Mouse (Mus musculus) kidney, adult 2 months (tissue): ENCODE results near the gene Litaf.

Experiments
- CTCF ChIP-seq: fragments of 200-500 bp; conservative IDR thresholded peaks from 2 replicates; pipeline ENCODE4 v1.5.1; 2011; ENCODE audit warnings: low read depth, mild to moderate bottlenecking, control low read depth, low read length, moderate library complexity, mixed read lengths; ENCODE audit not compliant: insufficient read depth, insufficient read length
- POLR2A ChIP-seq: fragments of 200-500 bp; IDR thresholded peaks from one replicate; pipeline ENCODE4 v1.6.1; 2011; ENCODE audit warnings: low read depth, low read length, control low read depth

DNA sequence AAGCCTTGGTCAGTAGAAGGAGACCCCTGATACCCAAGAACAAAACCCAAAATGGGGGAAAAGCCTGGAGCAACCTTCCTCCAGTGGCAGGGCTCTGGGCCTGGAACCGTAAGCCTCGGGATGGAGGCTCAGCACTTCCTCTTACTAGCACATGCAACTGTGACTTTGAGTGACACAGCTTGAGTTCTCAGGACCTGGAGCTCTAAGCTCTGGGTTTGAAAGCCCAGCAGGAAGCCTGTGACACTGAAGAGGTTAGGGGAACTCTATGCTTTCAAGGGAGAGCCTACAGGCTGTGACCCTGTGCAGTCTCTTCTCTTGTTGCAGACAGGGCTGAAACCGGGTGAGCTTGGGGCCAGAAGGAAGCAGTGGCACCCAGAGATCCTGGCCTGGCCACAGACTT lies 66.1 kb downstream of the Litaf start:
- no peak for TF ChIP-seq POLR2A
- no peak for TF ChIP-seq CTCF
